Mouse (Mus musculus): ENCODE measurements around the gene Olfr139.

Gene Olfr139

GRCm38 (mm10) chr11:74056451-74056850 lies at the start of gene Olfr139, which contains the start of gene Olfr399:
Gene Olfr139 (minus strand): TSS chr11:74056551.
Gene Olfr399 (minus strand): TSS chr11:74056615.
- no peak for DNase-seq (ENCODE audit: low read depth)

GRCm38 (mm10) chr11:74105066-74105465 lies 48.7 kb upstream of the Olfr139 start:
- DNase-seq (ENCODE audit: low read depth) = no peak

GRCm38 (mm10) chr11:74101507-74101906 lies 45.2 kb upstream of the Olfr139 start:
- DNase-seq (ENCODE audit: low read depth) = no peak

- no peak for DNase-seq (ENCODE audit: low read depth)
These were observed 44.4 kb upstream of the Olfr139 start for GRCm38 (mm10) chr11:74100724-74101123.

GRCm38 (mm10) chr11:74069655-74070054 lies 13.3 kb upstream of the Olfr139 start, which contains the start of gene Zfp616:
Gene Zfp616 (plus strand): TSS chr11:74069955.
- DNase-seq (ENCODE audit: low read depth) = no peak

- DNase-seq (ENCODE audit: low read depth) = no peak
These were observed 5.0 kb downstream of the Olfr139 start for GRCm38 (mm10) chr11:74051347-74051746.
